Mouse (Mus musculus) heart, adult 2 months (tissue): ENCODE results near the gene Cpt2. TPM values are rescaled to one million over a fixed set of nuclear protein-coding genes. Genes with fewer than 3 reads are reported as not detected.
A peak's percentile ranks its signal among the peaks of the same experiment; 100 is the strongest.

Experiments used
- DNase-seq, 2 experiments: peaks; one replicate each; pipeline ENCODE4 v3.0.0; 2021
- H3K27ac ChIP-seq: fragments of 200-600 bp; 2 replicates; pipeline ENCODE4 v1.8.1; 2022
- H3K27me3 ChIP-seq: fragments of 200-500 bp; 2 replicates; pipeline ENCODE4 v1.6.1; 2012; ENCODE audit warnings: mild to moderate bottlenecking, low read length, inconsistent platforms, mixed read lengths; ENCODE audit not compliant: control insufficient read depth, insufficient read depth
- H3K36me3 ChIP-seq: fragments of 200-500 bp; 2 replicates; pipeline ENCODE4 v1.6.1; 2012; ENCODE audit warnings: low read length, inconsistent platforms; ENCODE audit not compliant: control insufficient read depth, insufficient read depth
- H3K4me1 ChIP-seq: fragments of 200-500 bp; 2 replicates; pipeline ENCODE4 v1.6.1; 2011; ENCODE audit warnings: low read length; ENCODE audit not compliant: control insufficient read depth, insufficient read depth
- H3K4me3 ChIP-seq: fragments of 200-600 bp; 2 replicates; pipeline ENCODE4 v1.8.1; 2022
- H3K79me2 ChIP-seq: fragments of 200-500 bp; replicated peaks from 2 replicates; pipeline ENCODE4 v1.6.1; 2012; ENCODE audit warnings: mild to moderate bottlenecking, inconsistent platforms, low read length, moderate library complexity, mixed read lengths; ENCODE audit not compliant: control insufficient read depth, insufficient read depth
- H3K9ac ChIP-seq: fragments of 200-500 bp; 2 replicates; pipeline ENCODE4 v1.6.1; 2012; ENCODE audit warnings: low read depth, mild to moderate bottlenecking, control low read depth, inconsistent platforms, low read length, mixed read lengths
- CTCF ChIP-seq: fragments of 200-600 bp; IDR thresholded peaks from 2 replicates; pipeline ENCODE4 v1.8.1; 2022; ENCODE audit warnings: antibody characterized with exemption, mild to moderate bottlenecking, moderate library complexity
- EP300 ChIP-seq: fragments of 200-500 bp; IDR thresholded peaks from 2 replicates; pipeline ENCODE4 v1.6.1; 2011; ENCODE audit warnings: low read depth, low read length, control low read depth; ENCODE audit not compliant: insufficient read depth
- POLR2A ChIP-seq: fragments of 200-500 bp; IDR thresholded peaks from 2 replicates; pipeline ENCODE4 v1.6.1; 2011; ENCODE audit warnings: mild to moderate bottlenecking, low read depth, low read length, control low read depth; ENCODE audit not compliant: insufficient read depth
- WGBS: fragments of 180-500 bp; shearing (Covaris S2); methylation state at CpG from one replicate; pipeline ENCODE4 v1.1.7; 2018; 5-methylcytosine and 5-hydroxymethylcytosine counted together
- intact Hi-C: fragments of 180-260 bp; cut with DNase I; formaldehyde crosslinking; loops from one replicate; pipeline ENCODE4 v1.15.1; 2025
- long read RNA-seq: library from polyadenylated mRNA; stranded (forward); transcript quantifications from one replicate; pipeline ENCODE4 v2.0.0, GENCODE M21; 2021
- polyA plus RNA-seq: library from polyadenylated mRNA; depleted of rRNA; stranded (reverse); fragments of >200 nt; gene quantifications from 2 replicates; pipeline ENCODE4 v1.2.3, GENCODE M21; 2012; rRNA removed
- total RNA-seq, 2 experiments: library from RNA; stranded (reverse); gene quantifications; 2 replicates each; pipeline ENCODE4 v1.2.3; 2021

Gene Cpt2
- total RNA-seq (100 to 1,000 TPM; 275 to 281 TPM), polyA plus RNA-seq (278 and 312 TPM in 2 replicates)
- long read RNA-seq, transcript Cpt2-201 (5 exons, 2,372 nt), result major isoform, 416 of 444 reads
- long read RNA-seq, partial matches to known transcripts, result 20 of 444 reads
- long read RNA-seq, other reads (novel, unspliced or antisense), result 5 of 444 reads

- peak; percentile 96 to 97 for DNase-seq
- peaks cover 14% of the 10 kb centered on the region for H3K36me3 ChIP-seq
These were observed at the start of gene Cpt2 for GRCm38 (mm10) chr4:107923145-107923802. Cpt2 (minus strand) TSS chr4:107923610.

GRCm38 (mm10) chr4:107971162-107971561 lies 47.8 kb upstream of the Cpt2 start:
- Histone ChIP-seq H3K9ac (no peak overlapping the region), H3K36me3 (no peaks in the 10 kb centered on the region), H3K79me2 (no peaks in the 10 kb centered on the region), H3K4me3 (no peak overlapping the region), H3K4me1 (peaks cover 2% of the 10 kb centered on the region), H3K27ac (0 out of 2 replicates have a peak overlapping the region, but pooled peaks have one; percentile 47), H3K27me3 (no peaks in the 10 kb centered on the region)
- 81% methylated on average over 1 of the region's 1 CpGs for WGBS
- TF ChIP-seq EP300, result no peak
- no peak for DNase-seq
- intact Hi-C loops, result no loop called here

More at GRCm38 (mm10) chr4:107923145-107923802, at the start of gene Cpt2:
- H3K9ac ChIP-seq, result peak within 1 kb of the TSS; percentile 86
- H3K4me1 ChIP-seq, result peaks cover 17% of the 10 kb centered on the region
- intact Hi-C loops, result loop anchor here (2.0 kb wide), 1 partner anchor 34 kb away; the partner anchor contains the start of gene 0610037L13Rik
- H3K79me2 ChIP-seq, result peaks cover 2% of the 10 kb centered on the region; the same call in 1 of the 2 replicates
- H3K4me3 ChIP-seq, result peak within 1 kb of the TSS; percentile 73
- H3K27ac ChIP-seq, result peak within 1 kb of the TSS; percentile 96
- no peaks in the 10 kb centered on the region for H3K27me3 ChIP-seq
- TF ChIP-seq CTCF, result peak; percentile 60
- TF ChIP-seq EP300, result peak; percentile 54; the same call in 1 of the 2 replicates
- TF ChIP-seq POLR2A, result peak; percentile 96
- under 1% methylated on average over 38 of the region's 38 CpGs for WGBS

GRCm38 (mm10) chr4:107969781-107970180 lies 46.4 kb upstream of the Cpt2 start:
- H3K27me3 ChIP-seq, result no peaks in the 10 kb centered on the region
- no peak overlapping the region for H3K4me3 ChIP-seq
- H3K4me1 ChIP-seq, result peaks cover 2% of the 10 kb centered on the region
- TF ChIP-seq POLR2A, result no peak
- TF ChIP-seq EP300, result no peak
- TF ChIP-seq CTCF, result no peak
- no peak for DNase-seq
- H3K27ac ChIP-seq, result no peak overlapping the region
- H3K79me2 ChIP-seq, result no peaks in the 10 kb centered on the region
- intact Hi-C loops, result no loop called here
- no peak overlapping the region for H3K9ac ChIP-seq
- no peaks in the 10 kb centered on the region for H3K36me3 ChIP-seq

- H3K4me3 ChIP-seq, result no peak within 1 kb of the TSS
- peaks cover 2% of the 10 kb centered on the region for H3K4me1 ChIP-seq
- H3K9ac ChIP-seq, result no peak within 1 kb of the TSS
- H3K27me3 ChIP-seq, result no peaks in the 10 kb centered on the region
- no peaks in the 10 kb centered on the region for H3K36me3 ChIP-seq
- 68% methylated on average over 16 of the region's 16 CpGs for WGBS
- TF ChIP-seq CTCF, result no peak
- intact Hi-C loops, result no loop called here
- H3K79me2 ChIP-seq, result no peaks in the 10 kb centered on the region
- no peak for DNase-seq
- no peak within 1 kb of the TSS for H3K27ac ChIP-seq
These were observed 44.7 kb upstream of the Cpt2 start, which contains the start of gene Slc1a7 for GRCm38 (mm10) chr4:107967966-107968682. Slc1a7 (plus strand) TSS chr4:107968332.

- Histone ChIP-seq H3K79me2 (no peaks in the 10 kb centered on the region), H3K4me1 (peaks cover 7% of the 10 kb centered on the region), H3K9ac (no peak overlapping the region), H3K36me3 (no peaks in the 10 kb centered on the region), H3K4me3 (no peak overlapping the region), H3K27ac (no peak overlapping the region; the same call in 1 of the 2 replicates), H3K27me3 (no peaks in the 10 kb centered on the region)
- no peak for TF ChIP-seq CTCF
- TF ChIP-seq EP300, result peak; percentile 94
- TF ChIP-seq POLR2A, result 0 out of 2 replicates have a peak, but pooled peaks have one; percentile 39
- intact Hi-C loops, result no loop called here
- DNase-seq, result peak in 1 of 2 experiments; percentile 34
- WGBS, result 29% methylated on average over 5 of the region's 5 CpGs
These were observed 43.2 kb upstream of the Cpt2 start for GRCm38 (mm10) chr4:107966416-107967109.
